Mouse (Mus musculus) heart, embryonic 15.5 days (tissue): ENCODE measurements around the gene Pde4dip. TPM values are rescaled to one million over a fixed set of nuclear protein-coding genes. Genes with fewer than 3 reads are reported as not detected.

ENCODE experiments used
- ATAC-seq: fragments of 200-750 bp; cut with Nextera tagmentation; replicated peaks from 2 replicates; pipeline ENCODE4 v1.8.0; 2017; ENCODE audit warnings: low read depth, moderate TSS enrichment; ENCODE audit not compliant: insufficient number of reproducible peaks, insufficient read depth, low FRiP score
- H3K27ac ChIP-seq: fragments of 300-500 bp; sonication (generic); 2 replicates; pipeline ENCODE4 v1.5.1; 2015; ENCODE audit warnings: mild to moderate bottlenecking, inconsistent platforms
- H3K27me3 ChIP-seq: fragments of 300-500 bp; sonication (generic); 2 replicates; pipeline ENCODE4 v1.6.1; 2015; ENCODE audit warnings: inconsistent platforms
- H3K36me3 ChIP-seq: fragments of 300-500 bp; sonication (generic); 2 replicates; pipeline ENCODE4 v1.6.1; 2015; ENCODE audit warnings: mild to moderate bottlenecking, inconsistent platforms
- H3K4me1 ChIP-seq: fragments of 300-500 bp; sonication (generic); replicated peaks from 2 replicates; pipeline ENCODE4 v1.6.1; 2015; ENCODE audit warnings: inconsistent platforms
- H3K4me2 ChIP-seq: fragments of 300-500 bp; sonication (generic); 2 replicates; pipeline ENCODE4 v1.6.1; 2015; ENCODE audit warnings: inconsistent platforms, mild to moderate bottlenecking, moderate library complexity
- H3K4me3 ChIP-seq: fragments of 300-500 bp; sonication (generic); 2 replicates; pipeline ENCODE4 v1.5.1; 2015; ENCODE audit warnings: mild to moderate bottlenecking, inconsistent platforms
- H3K9ac ChIP-seq: fragments of 300-500 bp; sonication (generic); 2 replicates; pipeline ENCODE4 v1.6.1; 2015; ENCODE audit warnings: mild to moderate bottlenecking, inconsistent platforms
- H3K9me3 ChIP-seq: fragments of 300-500 bp; sonication (generic); replicated peaks from 2 replicates; pipeline ENCODE4 v1.6.1; 2016; ENCODE audit warnings: inconsistent platforms
- WGBS: fragments of 180-500 bp; shearing (Covaris S2); methylation state at CpG from one replicate; pipeline ENCODE4 v1.1.7; 2015; ENCODE audit warnings: mixed read lengths; 5-methylcytosine and 5-hydroxymethylcytosine counted together
- polyA plus RNA-seq: library from polyadenylated mRNA; unstranded; fragments of >200 nt; fragmentation: Nextera tagmentation; extraction: Ambion mirVana; gene quantifications from 2 replicates; pipeline ENCODE4 v1.2.1, GENCODE M21; 2015

Pde4dip gene
- polyA plus RNA-seq, 1 experiment from 2014 or later: 99.0 TPM

GRCm38 (mm10) chr3:97735575-97735974 lies 152.9 kb downstream of the Pde4dip start:
- no peak overlapping the region for H3K4me3 ChIP-seq
- WGBS: 81% methylated on average over 5 of the region's 5 CpGs
- H3K36me3 ChIP-seq: peaks cover 37% of the 10 kb centered on the region
- no peaks in the 10 kb centered on the region for H3K27me3 ChIP-seq
- no peak overlapping the region for H3K9ac ChIP-seq
- no peaks in the 10 kb centered on the region for H3K9me3 ChIP-seq
- no peak for ATAC-seq
- no peaks in the 10 kb centered on the region for H3K4me1 ChIP-seq
- no peak overlapping the region for H3K4me2 ChIP-seq
- H3K27ac ChIP-seq: no peak overlapping the region

- no peaks in the 10 kb centered on the region for H3K4me1 ChIP-seq
- no peaks in the 10 kb centered on the region for H3K9me3 ChIP-seq
- H3K27ac ChIP-seq: no peak overlapping the region
- no peak overlapping the region for H3K4me2 ChIP-seq
- H3K9ac ChIP-seq: no peak overlapping the region
- no peak for ATAC-seq
- no peaks in the 10 kb centered on the region for H3K27me3 ChIP-seq
- peaks cover 30% of the 10 kb centered on the region for H3K36me3 ChIP-seq
- no peak overlapping the region for H3K4me3 ChIP-seq
- 58% methylated on average over 4 of the region's 4 CpGs for WGBS
Observed at GRCm38 (mm10) chr3:97734259-97734658, 154.2 kb downstream of the Pde4dip start.

- 89% methylated on average over 6 of the region's 6 CpGs for WGBS
- H3K9me3 ChIP-seq: no peaks in the 10 kb centered on the region
- H3K4me2 ChIP-seq: no peak overlapping the region
- no peak overlapping the region for H3K4me3 ChIP-seq
- no peaks in the 10 kb centered on the region for H3K4me1 ChIP-seq
- no peak for ATAC-seq
- H3K36me3 ChIP-seq: peaks cover 27% of the 10 kb centered on the region
- no peaks in the 10 kb centered on the region for H3K27me3 ChIP-seq
- H3K9ac ChIP-seq: no peak overlapping the region
- H3K27ac ChIP-seq: no peak overlapping the region
Observed at GRCm38 (mm10) chr3:97732622-97733021, 155.9 kb downstream of the Pde4dip start.

- no peaks in the 10 kb centered on the region for H3K4me1 ChIP-seq
- 83% methylated on average over 7 of the region's 7 CpGs for WGBS
- no peak overlapping the region for H3K4me3 ChIP-seq
- H3K27me3 ChIP-seq: no peaks in the 10 kb centered on the region
- H3K9ac ChIP-seq: no peak overlapping the region
- ATAC-seq: no peak
- no peaks in the 10 kb centered on the region for H3K9me3 ChIP-seq
- no peak overlapping the region for H3K27ac ChIP-seq
- no peak overlapping the region for H3K4me2 ChIP-seq
- peaks cover 13% of the 10 kb centered on the region; the same call in 1 of the 2 replicates for H3K36me3 ChIP-seq
Observed at GRCm38 (mm10) chr3:97730624-97731023, 157.9 kb downstream of the Pde4dip start.

- Histone ChIP-seq H3K4me1 (no peaks in the 10 kb centered on the region), H3K27ac (no peak overlapping the region), H3K9me3 (no peaks in the 10 kb centered on the region), H3K36me3 (peaks cover 13% of the 10 kb centered on the region; the same call in 1 of the 2 replicates), H3K27me3 (no peaks in the 10 kb centered on the region), H3K4me2 (no peak overlapping the region), H3K9ac (no peak overlapping the region), H3K4me3 (no peak overlapping the region)
- no peak for ATAC-seq
- 65% methylated on average over 3 of the region's 3 CpGs for WGBS
Observed at GRCm38 (mm10) chr3:97730131-97730530, 158.4 kb downstream of the Pde4dip start.

GRCm38 (mm10) chr3:97727801-97728200 lies 160.7 kb downstream of the Pde4dip start:
- H3K4me1 ChIP-seq: no peaks in the 10 kb centered on the region
- H3K36me3 ChIP-seq: peaks cover 31% of the 10 kb centered on the region
- no peak for ATAC-seq
- H3K27ac ChIP-seq: no peak overlapping the region
- no peak overlapping the region for H3K9ac ChIP-seq
- no peak overlapping the region for H3K4me3 ChIP-seq
- H3K9me3 ChIP-seq: 0 out of 2 replicates have a peak, but pooled peaks cover 7% of the 10 kb centered on the region
- no peak overlapping the region for H3K4me2 ChIP-seq
- 89% methylated on average over 2 of the region's 2 CpGs for WGBS
- no peaks in the 10 kb centered on the region for H3K27me3 ChIP-seq

GRCm38 (mm10) chr3:97719116-97719515 lies 169.4 kb downstream of the Pde4dip start:
- H3K4me1 ChIP-seq: no peaks in the 10 kb centered on the region
- 88% methylated on average over 9 of the region's 9 CpGs for WGBS
- H3K9ac ChIP-seq: no peak overlapping the region
- H3K9me3 ChIP-seq: 0 out of 2 replicates have a peak, but pooled peaks cover 7% of the 10 kb centered on the region
- peaks cover 83% of the 10 kb centered on the region for H3K36me3 ChIP-seq
- H3K27ac ChIP-seq: no peak overlapping the region
- H3K27me3 ChIP-seq: no peaks in the 10 kb centered on the region
- H3K4me2 ChIP-seq: no peak overlapping the region
- H3K4me3 ChIP-seq: no peak overlapping the region
- ATAC-seq: no peak

- no peak for ATAC-seq
- Histone ChIP-seq H3K4me3 (no peak overlapping the region), H3K36me3 (peaks cover 77% of the 10 kb centered on the region), H3K4me1 (no peaks in the 10 kb centered on the region), H3K9ac (no peak overlapping the region), H3K4me2 (no peak overlapping the region), H3K9me3 (no peaks in the 10 kb centered on the region), H3K27ac (no peak overlapping the region), H3K27me3 (no peaks in the 10 kb centered on the region)
- 87% methylated on average over 1 of the region's 1 CpGs for WGBS
Observed at GRCm38 (mm10) chr3:97715922-97716321, 172.6 kb downstream of the Pde4dip start.

- H3K4me3 ChIP-seq: no peak overlapping the region
- no peak overlapping the region for H3K27ac ChIP-seq
- H3K27me3 ChIP-seq: no peaks in the 10 kb centered on the region
- H3K4me2 ChIP-seq: no peak overlapping the region
- H3K36me3 ChIP-seq: peaks cover 76% of the 10 kb centered on the region
- H3K9ac ChIP-seq: no peak overlapping the region
- 54% methylated on average over 5 of the region's 5 CpGs for WGBS
- no peaks in the 10 kb centered on the region for H3K9me3 ChIP-seq
- no peak for ATAC-seq
- H3K4me1 ChIP-seq: no peaks in the 10 kb centered on the region
Observed at GRCm38 (mm10) chr3:97710881-97711280, 177.6 kb downstream of the Pde4dip start.

GRCm38 (mm10) chr3:97710134-97710533 lies 178.4 kb downstream of the Pde4dip start:
- no peak overlapping the region for H3K27ac ChIP-seq
- 87% methylated on average over 11 of the region's 11 CpGs for WGBS
- no peak overlapping the region for H3K4me2 ChIP-seq
- H3K4me3 ChIP-seq: no peak overlapping the region
- H3K9ac ChIP-seq: no peak overlapping the region
- no peak for ATAC-seq
- no peaks in the 10 kb centered on the region for H3K27me3 ChIP-seq
- H3K9me3 ChIP-seq: no peaks in the 10 kb centered on the region
- H3K36me3 ChIP-seq: peaks cover 68% of the 10 kb centered on the region
- no peaks in the 10 kb centered on the region for H3K4me1 ChIP-seq

- H3K36me3 ChIP-seq: peaks cover 67% of the 10 kb centered on the region
- WGBS: 91% methylated on average over 4 of the region's 4 CpGs
- no peaks in the 10 kb centered on the region for H3K27me3 ChIP-seq
Observed at GRCm38 (mm10) chr3:97706561-97706960, 181.9 kb downstream of the Pde4dip start.

GRCm38 (mm10) chr3:97705508-97705907 lies 183.0 kb downstream of the Pde4dip start:
- 88% methylated on average over 3 of the region's 3 CpGs for WGBS
- H3K4me3 ChIP-seq: no peak overlapping the region
- no peaks in the 10 kb centered on the region for H3K9me3 ChIP-seq
- H3K4me2 ChIP-seq: no peak overlapping the region
- no peak overlapping the region for H3K27ac ChIP-seq
- no peak for ATAC-seq
- peaks cover 59% of the 10 kb centered on the region; the same call in 1 of the 2 replicates for H3K36me3 ChIP-seq
- H3K9ac ChIP-seq: no peak overlapping the region
- no peaks in the 10 kb centered on the region for H3K27me3 ChIP-seq
- no peaks in the 10 kb centered on the region for H3K4me1 ChIP-seq

More at GRCm38 (mm10) chr3:97706561-97706960, 181.9 kb downstream of the Pde4dip start:
- no peaks in the 10 kb centered on the region for H3K4me1 ChIP-seq
- no peak overlapping the region for H3K4me3 ChIP-seq
- no peak overlapping the region for H3K9ac ChIP-seq
- no peaks in the 10 kb centered on the region for H3K9me3 ChIP-seq
- ATAC-seq: no peak
- H3K27ac ChIP-seq: no peak overlapping the region
- H3K4me2 ChIP-seq: no peak overlapping the region
